Mouse (Mus musculus) heart, adult 2 months (tissue): ENCODE measurements around the gene Arhgef38. TPM values are rescaled to one million over a fixed set of nuclear protein-coding genes. Genes with fewer than 3 reads are reported as not detected.

Experiments used
- DNase-seq, 2 experiments: peaks; one replicate each; pipeline ENCODE4 v3.0.0; 2021
- H3K27ac ChIP-seq: fragments of 200-600 bp; 2 replicates; pipeline ENCODE4 v1.8.1; 2022
- H3K27me3 ChIP-seq: fragments of 200-500 bp; 2 replicates; pipeline ENCODE4 v1.6.1; 2012; ENCODE audit warnings: mild to moderate bottlenecking, low read length, inconsistent platforms, mixed read lengths; ENCODE audit not compliant: control insufficient read depth, insufficient read depth
- H3K36me3 ChIP-seq: fragments of 200-500 bp; 2 replicates; pipeline ENCODE4 v1.6.1; 2012; ENCODE audit warnings: low read length, inconsistent platforms; ENCODE audit not compliant: control insufficient read depth, insufficient read depth
- H3K4me1 ChIP-seq: fragments of 200-500 bp; 2 replicates; pipeline ENCODE4 v1.6.1; 2011; ENCODE audit warnings: low read length; ENCODE audit not compliant: control insufficient read depth, insufficient read depth
- H3K4me3 ChIP-seq: fragments of 200-600 bp; 2 replicates; pipeline ENCODE4 v1.8.1; 2022
- H3K79me2 ChIP-seq: fragments of 200-500 bp; replicated peaks from 2 replicates; pipeline ENCODE4 v1.6.1; 2012; ENCODE audit warnings: mild to moderate bottlenecking, inconsistent platforms, low read length, moderate library complexity, mixed read lengths; ENCODE audit not compliant: control insufficient read depth, insufficient read depth
- H3K9ac ChIP-seq: fragments of 200-500 bp; 2 replicates; pipeline ENCODE4 v1.6.1; 2012; ENCODE audit warnings: low read depth, mild to moderate bottlenecking, control low read depth, inconsistent platforms, low read length, mixed read lengths
- CTCF ChIP-seq: fragments of 200-600 bp; IDR thresholded peaks from 2 replicates; pipeline ENCODE4 v1.8.1; 2022; ENCODE audit warnings: antibody characterized with exemption, mild to moderate bottlenecking, moderate library complexity
- EP300 ChIP-seq: fragments of 200-500 bp; IDR thresholded peaks from 2 replicates; pipeline ENCODE4 v1.6.1; 2011; ENCODE audit warnings: low read depth, low read length, control low read depth; ENCODE audit not compliant: insufficient read depth
- POLR2A ChIP-seq: fragments of 200-500 bp; IDR thresholded peaks from 2 replicates; pipeline ENCODE4 v1.6.1; 2011; ENCODE audit warnings: mild to moderate bottlenecking, low read depth, low read length, control low read depth; ENCODE audit not compliant: insufficient read depth
- whole genome bisulfite sequencing: fragments of 180-500 bp; shearing (Covaris S2); methylation state at CpG from one replicate; pipeline ENCODE4 v1.1.7; 2018; 5-methylcytosine and 5-hydroxymethylcytosine counted together
- intact Hi-C: fragments of 180-260 bp; cut with DNase I; formaldehyde crosslinking; loops from one replicate; pipeline ENCODE4 v1.15.1; 2025
- polyA plus RNA-seq: library from polyadenylated mRNA; depleted of rRNA; stranded (reverse); fragments of >200 nt; gene quantifications from 2 replicates; pipeline ENCODE4 v1.2.3, GENCODE M21; 2012
- total RNA-seq, 2 experiments: library from RNA; stranded (reverse); gene quantifications; 2 replicates each; pipeline ENCODE4 v1.2.3; 2021

The Arhgef38 gene
- total and polyA plus RNA-seq, 3 experiments = 0.02 TPM; not detected in 2

DNA sequence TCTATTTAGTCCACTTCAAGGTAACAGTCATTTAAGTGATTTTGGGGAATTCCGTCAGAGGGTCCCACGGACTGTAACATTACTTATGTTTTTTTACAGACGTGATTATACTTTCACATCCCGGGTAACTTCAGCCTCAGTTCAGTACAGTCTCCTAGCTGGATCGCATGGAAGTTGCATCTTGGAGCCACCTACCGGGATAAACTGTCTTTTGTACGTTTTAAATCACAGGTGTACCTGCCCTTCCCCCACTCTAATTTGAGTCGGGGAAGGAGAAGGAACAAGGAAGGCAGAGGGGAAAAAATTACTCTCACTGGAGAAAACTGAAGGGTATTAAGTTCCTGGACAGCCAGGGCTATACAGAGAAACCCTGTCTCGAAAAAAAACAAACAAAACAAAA, 756 bp downstream of the Arhgef38 start:
- Histone ChIP-seq H3K79me2 (no peaks in the 10 kb centered on the region), H3K9ac (no peak overlapping the region), H3K4me3 (no peak overlapping the region)

DNA sequence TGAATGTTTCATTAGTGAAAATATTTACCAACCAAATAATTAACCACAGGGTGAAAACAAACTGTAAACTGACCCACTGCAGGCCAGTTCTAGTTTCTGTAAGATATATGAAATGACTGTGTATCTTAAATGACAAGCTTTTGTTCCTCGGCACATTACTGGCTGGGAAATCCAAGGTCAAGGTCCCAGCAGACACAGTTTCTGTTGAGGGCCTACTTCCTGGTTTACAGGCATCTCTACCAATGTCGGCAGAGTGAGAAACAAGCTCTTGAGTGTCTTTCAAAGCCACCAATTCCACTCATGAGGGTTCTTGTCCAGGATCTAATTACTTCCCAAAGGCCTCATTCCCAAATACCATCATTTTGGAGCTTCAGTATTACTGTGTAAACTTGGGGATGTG, 4.3 kb downstream of the Arhgef38 start:
- 49% methylated on average over 2 of the region's 2 CpGs for WGBS

More for the DNA sequence above, 756 bp downstream of the Arhgef38 start:
- no peak for TF ChIP-seq EP300
- no peak for TF ChIP-seq POLR2A
- TF ChIP-seq CTCF = no peak
- DNase-seq = no peak
- intact Hi-C loops = no loop called here
- H3K4me1 ChIP-seq = no peaks in the 10 kb centered on the region
- H3K27ac ChIP-seq = no peak overlapping the region
- 62% methylated on average over 9 of the region's 9 CpGs for WGBS
- no peaks in the 10 kb centered on the region for H3K36me3 ChIP-seq
- H3K27me3 ChIP-seq = no peaks in the 10 kb centered on the region

DNA sequence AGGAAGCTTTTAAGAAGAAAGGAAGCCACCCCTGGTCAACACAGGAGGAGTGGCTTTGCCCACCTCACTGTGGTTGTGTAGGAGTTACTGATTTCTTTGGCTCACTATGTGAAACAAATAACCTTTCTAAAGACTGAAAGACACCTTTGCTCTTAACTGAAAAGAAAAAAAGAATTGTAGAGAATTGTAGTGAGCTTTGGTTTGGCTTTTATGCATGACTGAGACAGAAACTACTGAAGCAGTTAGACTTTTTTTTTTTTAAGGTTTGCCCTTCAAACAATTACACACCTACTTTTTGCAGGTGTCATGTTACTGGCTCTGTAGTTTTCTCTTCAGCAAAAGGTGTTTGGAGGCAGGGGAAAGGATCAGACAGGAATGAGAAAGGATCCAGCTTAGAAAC, 5.2 kb downstream of the Arhgef38 start:
- no peak for TF ChIP-seq CTCF
- TF ChIP-seq POLR2A = no peak
- no peak for TF ChIP-seq EP300
- H3K27ac ChIP-seq = no peak overlapping the region
- no peaks in the 10 kb centered on the region for H3K36me3 ChIP-seq
- H3K4me3 ChIP-seq = no peak overlapping the region
- no peaks in the 10 kb centered on the region for H3K27me3 ChIP-seq
- no peak for DNase-seq
- H3K9ac ChIP-seq = no peak overlapping the region
- intact Hi-C loops = no loop called here
- H3K79me2 ChIP-seq = no peaks in the 10 kb centered on the region
- H3K4me1 ChIP-seq = no peaks in the 10 kb centered on the region

More for the DNA sequence above, 4.3 kb downstream of the Arhgef38 start:
- H3K27ac ChIP-seq = no peak overlapping the region
- H3K79me2 ChIP-seq = no peaks in the 10 kb centered on the region
- no peak overlapping the region for H3K9ac ChIP-seq
- H3K4me1 ChIP-seq = no peaks in the 10 kb centered on the region
- intact Hi-C loops = no loop called here
- TF ChIP-seq POLR2A (no peak), CTCF (no peak)
- DNase-seq = no peak
- no peaks in the 10 kb centered on the region for H3K27me3 ChIP-seq
- H3K4me3 ChIP-seq = no peak overlapping the region
- no peaks in the 10 kb centered on the region for H3K36me3 ChIP-seq

DNA sequence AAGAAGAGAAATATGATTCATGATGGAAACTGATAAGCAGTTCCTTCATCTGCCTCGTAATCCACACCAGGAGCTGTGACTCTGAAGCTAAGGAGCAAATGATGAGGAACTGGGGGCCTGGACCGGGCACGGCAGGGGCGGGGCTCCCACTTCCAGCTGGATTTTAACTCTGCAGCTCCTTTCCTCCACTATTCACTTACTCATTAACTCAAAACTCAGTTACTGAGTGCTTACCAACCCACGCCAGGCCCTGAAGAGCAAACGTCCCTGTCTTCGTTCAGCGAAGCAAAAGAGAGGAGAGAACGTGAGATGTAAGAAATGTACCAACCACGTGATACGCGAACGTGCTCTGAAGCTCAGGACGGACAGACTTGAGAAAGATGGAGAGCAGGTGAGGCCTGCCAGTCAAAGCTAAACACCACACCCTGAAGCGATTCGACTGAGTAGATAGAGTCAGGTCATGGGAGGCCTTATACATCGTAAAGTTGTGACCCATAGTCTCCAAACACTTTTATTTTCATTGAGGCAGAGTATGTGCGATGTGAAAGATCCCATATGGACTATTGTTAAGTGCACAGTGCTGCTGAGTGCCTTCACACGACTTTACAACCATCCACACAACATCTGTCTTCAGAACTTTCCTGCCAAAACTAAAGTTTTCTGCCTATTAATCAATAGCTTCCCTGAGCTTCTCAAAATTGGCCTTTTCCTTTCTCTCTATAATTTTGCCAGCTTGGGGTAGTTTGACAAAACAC, 7.3 kb downstream of the Arhgef38 start:
- 81% methylated on average over 19 of the region's 19 CpGs for WGBS
- H3K9ac ChIP-seq = no peak overlapping the region
- no peak for TF ChIP-seq EP300
- TF ChIP-seq POLR2A = no peak
- TF ChIP-seq CTCF = no peak

DNA sequence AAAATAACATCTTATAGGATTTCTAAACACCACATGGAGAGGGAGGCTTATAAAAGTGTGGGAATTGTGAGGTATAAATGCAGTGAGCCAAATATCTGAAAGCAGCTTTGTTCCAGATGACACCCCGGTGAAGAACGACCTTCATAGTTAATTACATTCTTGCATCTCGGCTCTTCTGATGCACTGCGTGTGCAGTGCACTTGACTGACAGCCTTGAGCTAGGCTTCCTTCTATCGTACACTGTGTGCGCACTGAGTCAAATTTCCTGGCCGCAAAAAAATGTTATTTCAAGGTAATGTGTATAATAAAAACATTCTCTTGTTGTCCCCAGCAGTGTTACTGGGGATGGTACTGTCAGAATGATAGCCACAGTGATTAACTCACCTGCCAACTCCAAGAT, 16.2 kb downstream of the Arhgef38 start:
- H3K4me1 ChIP-seq = no peaks in the 10 kb centered on the region
- H3K9ac ChIP-seq = no peak overlapping the region
- no peak overlapping the region for H3K4me3 ChIP-seq
- H3K27me3 ChIP-seq = no peaks in the 10 kb centered on the region
- H3K79me2 ChIP-seq = no peaks in the 10 kb centered on the region
- DNase-seq = no peak
- 78% methylated on average over 7 of the region's 7 CpGs for WGBS
- intact Hi-C loops = no loop called here
- TF ChIP-seq POLR2A (no peak), EP300 (no peak), CTCF (no peak)
- H3K27ac ChIP-seq = no peak overlapping the region
- H3K36me3 ChIP-seq = no peaks in the 10 kb centered on the region

More for the DNA sequence above, 7.3 kb downstream of the Arhgef38 start:
- no peak overlapping the region for H3K4me3 ChIP-seq
- no peaks in the 10 kb centered on the region for H3K27me3 ChIP-seq
- no peaks in the 10 kb centered on the region for H3K4me1 ChIP-seq
- no peak overlapping the region for H3K27ac ChIP-seq
- no peaks in the 10 kb centered on the region for H3K36me3 ChIP-seq
- no peak for DNase-seq
- intact Hi-C loops = no loop called here
- H3K79me2 ChIP-seq = no peaks in the 10 kb centered on the region

DNA sequence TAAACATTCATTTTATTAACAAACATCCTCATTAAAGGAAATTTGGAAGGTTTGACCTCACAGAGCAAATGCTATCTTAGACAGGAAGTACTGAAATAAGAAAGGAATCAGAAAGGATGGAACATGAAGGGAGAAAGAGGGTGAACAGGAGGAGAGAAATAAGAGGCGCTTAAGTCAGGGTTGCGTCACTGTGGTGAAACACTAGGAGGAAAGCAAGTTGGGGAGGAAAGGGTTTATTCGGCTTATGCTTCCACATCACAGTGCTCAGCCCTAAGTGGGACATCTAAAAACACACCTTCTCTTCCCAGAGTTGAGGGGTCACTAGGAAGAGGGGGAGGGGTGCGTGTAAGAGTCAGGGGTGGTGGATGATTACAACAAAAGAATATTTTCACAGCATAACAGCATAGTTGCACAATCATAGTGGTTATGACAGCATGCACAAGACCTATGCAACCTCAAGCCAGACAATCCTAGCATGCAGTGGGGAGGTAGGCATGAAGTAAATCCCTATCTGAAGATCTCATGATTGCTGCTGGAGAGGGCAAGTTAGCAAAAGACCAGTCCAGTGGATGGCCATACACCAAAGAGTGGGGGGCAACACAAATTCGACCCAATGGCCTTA, 19.4 kb downstream of the Arhgef38 start:
- H3K79me2 ChIP-seq = no peaks in the 10 kb centered on the region
- no peak for TF ChIP-seq EP300
- TF ChIP-seq POLR2A = no peak
- no peak for TF ChIP-seq CTCF
- H3K27ac ChIP-seq = no peak overlapping the region
- no peak overlapping the region for H3K4me3 ChIP-seq
- DNase-seq = no peak
- no peaks in the 10 kb centered on the region for H3K36me3 ChIP-seq
- no peaks in the 10 kb centered on the region for H3K27me3 ChIP-seq
- 74% methylated on average over 5 of the region's 5 CpGs for WGBS
- H3K4me1 ChIP-seq = no peaks in the 10 kb centered on the region
- H3K9ac ChIP-seq = no peak overlapping the region
- intact Hi-C loops = no loop called here
